Mouse (Mus musculus): ENCODE data around the gene Ddx19a. TPM values are rescaled to one million over a fixed set of nuclear protein-coding genes. Genes with fewer than 3 reads are reported as not detected.

Ddx19a gene
- 12.1 and 12.8 TPM in 2 replicates for polyA plus RNA-seq (2015; fragmentation: Nextera tagmentation; extraction: Ambion mirVana)

GRCm38 (mm10) chr8:110997547-110998531 lies at the start of gene Ddx19a:
Ddx19a (minus strand) TSS chr8:110997800.
- WGBS = 2% methylated on average over 58 of the region's 58 CpGs
- no peaks in the 10 kb centered on the region for H3K9me3 ChIP-seq
- peak; percentile 98 for ATAC-seq (replicated peaks)
- H3K4me2 ChIP-seq = peak within 1 kb of the TSS; percentile 81
- peak within 1 kb of the TSS; percentile 79 for H3K27ac ChIP-seq
- H3K4me3 ChIP-seq = peak within 1 kb of the TSS; percentile 88
- H3K36me3 ChIP-seq (replicated peaks) = no peaks in the 10 kb centered on the region
- H3K9ac ChIP-seq = peak within 1 kb of the TSS; percentile 63
- H3K27me3 ChIP-seq (replicated peaks) = no peaks in the 10 kb centered on the region
- H3K4me1 ChIP-seq = peaks cover 15% of the 10 kb centered on the region

- Histone ChIP-seq H3K27me3 (replicated peaks) (no peaks in the 10 kb centered on the region), H3K9me3 (no peaks in the 10 kb centered on the region), H3K9ac (no peak overlapping the region), H3K4me1 (no peaks in the 10 kb centered on the region), H3K36me3 (replicated peaks) (peaks cover 87% of the 10 kb centered on the region), H3K27ac (no peak overlapping the region), H3K4me3 (no peak overlapping the region), H3K4me2 (no peak overlapping the region)
- no peak for ATAC-seq (replicated peaks)
- WGBS = 47% methylated on average over 2 of the region's 2 CpGs
Measured at GRCm38 (mm10) chr8:111044003-111044734, 46.6 kb upstream of the Ddx19a start.

GRCm38 (mm10) chr8:111042546-111042945 lies 44.9 kb upstream of the Ddx19a start:
- no peaks in the 10 kb centered on the region for H3K4me1 ChIP-seq
- no peaks in the 10 kb centered on the region for H3K27me3 ChIP-seq (replicated peaks)
- no peak overlapping the region for H3K27ac ChIP-seq
- H3K4me3 ChIP-seq = no peak overlapping the region
- H3K4me2 ChIP-seq = no peak overlapping the region
- no peak for ATAC-seq (replicated peaks)
- no peaks in the 10 kb centered on the region for H3K9me3 ChIP-seq
- H3K9ac ChIP-seq = no peak overlapping the region
- peaks cover 71% of the 10 kb centered on the region for H3K36me3 ChIP-seq (replicated peaks)
- 96% methylated on average over 19 of the region's 19 CpGs for WGBS

GRCm38 (mm10) chr8:111036591-111036990 lies 39.0 kb upstream of the Ddx19a start:
- peaks cover 16% of the 10 kb centered on the region for H3K36me3 ChIP-seq (replicated peaks)
- no peak overlapping the region for H3K4me2 ChIP-seq
- ATAC-seq (replicated peaks) = no peak

GRCm38 (mm10) chr8:111034276-111034675 lies 36.7 kb upstream of the Ddx19a start:
- H3K36me3 ChIP-seq (replicated peaks) = no peaks in the 10 kb centered on the region; the same call in 1 of the 2 replicates
- H3K27me3 ChIP-seq (replicated peaks) = peaks cover 9% of the 10 kb centered on the region; the same call in 1 of the 2 replicates
- peaks cover 18% of the 10 kb centered on the region for H3K4me1 ChIP-seq
- ATAC-seq (replicated peaks) = no peak; the same call in 1 of the 2 replicates
- no peaks in the 10 kb centered on the region for H3K9me3 ChIP-seq
- peak overlapping the region; percentile 79 for H3K4me3 ChIP-seq
- peak overlapping the region; percentile 90 for H3K27ac ChIP-seq
- 22% methylated on average over 12 of the region's 12 CpGs for WGBS
- peak overlapping the region; percentile 78 for H3K9ac ChIP-seq
- H3K4me2 ChIP-seq = peak overlapping the region; percentile 65

More at GRCm38 (mm10) chr8:111036591-111036990, 39.0 kb upstream of the Ddx19a start:
- H3K4me3 ChIP-seq = no peak overlapping the region
- peaks cover under 1% of the 10 kb centered on the region; the same call in 1 of the 2 replicates for H3K27me3 ChIP-seq (replicated peaks)
- peaks cover 18% of the 10 kb centered on the region for H3K4me1 ChIP-seq
- WGBS = 94% methylated on average over 15 of the region's 15 CpGs
- no peak overlapping the region for H3K9ac ChIP-seq
- H3K27ac ChIP-seq = no peak overlapping the region
- no peaks in the 10 kb centered on the region for H3K9me3 ChIP-seq

GRCm38 (mm10) chr8:111033482-111034215 lies 36.0 kb upstream of the Ddx19a start:
- Histone ChIP-seq H3K27ac (peak overlapping the region; percentile 90), H3K9me3 (no peaks in the 10 kb centered on the region), H3K4me2 (peak overlapping the region; percentile 65), H3K9ac (peak overlapping the region; percentile 78), H3K4me1 (peaks cover 18% of the 10 kb centered on the region), H3K27me3 (replicated peaks) (peaks cover 9% of the 10 kb centered on the region; the same call in 1 of the 2 replicates), H3K36me3 (replicated peaks) (no peaks in the 10 kb centered on the region; the same call in 1 of the 2 replicates), H3K4me3 (peak overlapping the region; percentile 79)
- ATAC-seq (replicated peaks) = peak; percentile 99
- 7% methylated on average over 36 of the region's 37 CpGs for WGBS

- no peak for ATAC-seq (replicated peaks)
- peak within 1 kb of the TSS; percentile 90 for H3K27ac ChIP-seq
- 94% methylated on average over 7 of the region's 7 CpGs for WGBS
Measured at GRCm38 (mm10) chr8:111032916-111033315, 35.3 kb upstream of the Ddx19a start, which contains the start of gene Aars. Aars (plus strand) TSS chr8:111033144.

GRCm38 (mm10) chr8:111031572-111031971 lies 34.0 kb upstream of the Ddx19a start, which contains the start of gene Ddx19b:
Ddx19b (minus strand) TSS chr8:111031751.
- 94% methylated on average over 19 of the region's 19 CpGs for WGBS
- peaks cover 27% of the 10 kb centered on the region for H3K4me1 ChIP-seq
- H3K4me3 ChIP-seq = no peak within 1 kb of the TSS
- no peak within 1 kb of the TSS for H3K9ac ChIP-seq
- no peaks in the 10 kb centered on the region for H3K36me3 ChIP-seq (replicated peaks)
- no peak within 1 kb of the TSS for H3K4me2 ChIP-seq
- no peak within 1 kb of the TSS for H3K27ac ChIP-seq
- peaks cover 9% of the 10 kb centered on the region; the same call in 1 of the 2 replicates for H3K27me3 ChIP-seq (replicated peaks)
- ATAC-seq (replicated peaks) = no peak
- H3K9me3 ChIP-seq = no peaks in the 10 kb centered on the region

More at GRCm38 (mm10) chr8:111032916-111033315, 35.3 kb upstream of the Ddx19a start, which contains the start of gene Aars:
- Histone ChIP-seq H3K4me3 (peak within 1 kb of the TSS; percentile 79), H3K36me3 (replicated peaks) (no peaks in the 10 kb centered on the region; the same call in 1 of the 2 replicates), H3K4me2 (peak within 1 kb of the TSS; percentile 65), H3K9me3 (no peaks in the 10 kb centered on the region), H3K4me1 (peaks cover 23% of the 10 kb centered on the region), H3K9ac (peak within 1 kb of the TSS; percentile 78), H3K27me3 (replicated peaks) (peaks cover 9% of the 10 kb centered on the region; the same call in 1 of the 2 replicates)

GRCm38 (mm10) chr8:111030045-111030444 lies 32.4 kb upstream of the Ddx19a start:
- peaks cover 18% of the 10 kb centered on the region for H3K4me1 ChIP-seq
- no peak overlapping the region for H3K9ac ChIP-seq
- 84% methylated on average over 6 of the region's 6 CpGs for WGBS
- no peak overlapping the region for H3K4me3 ChIP-seq
- no peaks in the 10 kb centered on the region for H3K36me3 ChIP-seq (replicated peaks)
- ATAC-seq (replicated peaks) = no peak
- H3K4me2 ChIP-seq = no peak overlapping the region
- no peaks in the 10 kb centered on the region for H3K9me3 ChIP-seq
- H3K27ac ChIP-seq = no peak overlapping the region
- peaks cover 9% of the 10 kb centered on the region; the same call in 1 of the 2 replicates for H3K27me3 ChIP-seq (replicated peaks)

GRCm38 (mm10) chr8:111029589-111029988 lies 32.0 kb upstream of the Ddx19a start:
- WGBS = 59% methylated on average over 4 of the region's 4 CpGs
- Histone ChIP-seq H3K27me3 (replicated peaks) (peaks cover 9% of the 10 kb centered on the region; the same call in 1 of the 2 replicates), H3K4me3 (no peak overlapping the region), H3K36me3 (replicated peaks) (no peaks in the 10 kb centered on the region), H3K4me2 (no peak overlapping the region), H3K9me3 (no peaks in the 10 kb centered on the region), H3K4me1 (peaks cover 14% of the 10 kb centered on the region), H3K9ac (no peak overlapping the region), H3K27ac (no peak overlapping the region)
- ATAC-seq (replicated peaks) = no peak

- Histone ChIP-seq H3K27ac (peak overlapping the region; percentile 79), H3K4me2 (peak overlapping the region; percentile 88), H3K36me3 (replicated peaks) (no peaks in the 10 kb centered on the region), H3K9ac (peak overlapping the region; percentile 87), H3K27me3 (replicated peaks) (peaks cover 9% of the 10 kb centered on the region; the same call in 1 of the 2 replicates), H3K4me3 (peak overlapping the region; percentile 62), H3K4me1 (peaks cover 9% of the 10 kb centered on the region), H3K9me3 (no peaks in the 10 kb centered on the region)
- WGBS = under 1% methylated on average over 31 of the region's 31 CpGs
- peak; percentile 95 for ATAC-seq (replicated peaks)
Measured at GRCm38 (mm10) chr8:111027391-111027937, 29.9 kb upstream of the Ddx19a start.

All from midbrain, embryonic 15.5 days (tissue).